Mouse (Mus musculus) heart, adult 8-10 months (tissue): ENCODE measurements around the gene Itsn2. TPM values are rescaled to one million over a fixed set of nuclear protein-coding genes. Genes with fewer than 3 reads are reported as not detected.
"Not testable (repeated sequence)": the region's sequence is repeated elsewhere in the genome, so short reads cannot be mapped to it uniquely, and the experiment has no call there.

Experiments used
- DNase-seq: peaks from one replicate; pipeline ENCODE4 v3.0.0; 2022; ENCODE audit warnings: low spot score
- total RNA-seq, 4 experiments: library from RNA; stranded (reverse); gene quantifications; 2 replicates each; pipeline ENCODE4 v1.2.4; 2022

The Itsn2 gene
- total RNA-seq, 4 experiments from 2014 or later: 37.7 to 43.4 (median 42.4) TPM

DNA sequence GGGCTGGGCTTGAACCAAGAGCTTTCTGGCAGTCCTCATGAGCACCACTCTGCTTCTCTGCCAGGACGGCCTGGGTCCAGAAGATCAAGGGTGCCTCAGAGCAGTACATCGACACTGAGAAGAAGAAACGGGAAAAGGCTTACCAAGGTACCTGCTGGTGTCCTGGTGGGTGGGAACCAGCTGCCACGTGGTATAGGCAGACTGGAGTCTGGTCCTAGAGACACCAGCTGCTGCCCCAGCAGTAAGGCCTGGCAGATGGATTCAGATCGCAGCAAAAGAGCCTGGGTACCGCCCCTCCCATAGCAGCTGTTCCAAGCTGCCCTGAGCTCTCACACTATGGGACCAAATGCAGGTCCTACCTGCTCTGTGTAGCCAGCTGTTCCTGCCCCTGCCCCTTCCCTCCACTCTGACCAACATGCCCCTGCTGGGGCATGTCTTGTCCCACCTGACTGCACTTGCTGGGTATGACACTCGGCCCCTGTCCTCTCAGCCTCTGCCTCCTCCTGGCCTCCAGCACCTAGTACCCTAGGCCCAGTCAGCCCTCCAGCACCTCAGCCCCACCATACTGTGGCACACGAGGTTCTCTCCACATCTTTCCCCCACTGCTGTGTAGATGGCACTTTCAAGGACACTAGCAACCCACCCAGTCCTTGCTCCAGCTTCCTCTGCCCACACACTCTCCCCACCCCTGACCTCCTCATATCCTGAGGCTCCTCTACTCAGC is 116.6 kb downstream of the Itsn2 start:
- DNase-seq: no peak

DNA sequence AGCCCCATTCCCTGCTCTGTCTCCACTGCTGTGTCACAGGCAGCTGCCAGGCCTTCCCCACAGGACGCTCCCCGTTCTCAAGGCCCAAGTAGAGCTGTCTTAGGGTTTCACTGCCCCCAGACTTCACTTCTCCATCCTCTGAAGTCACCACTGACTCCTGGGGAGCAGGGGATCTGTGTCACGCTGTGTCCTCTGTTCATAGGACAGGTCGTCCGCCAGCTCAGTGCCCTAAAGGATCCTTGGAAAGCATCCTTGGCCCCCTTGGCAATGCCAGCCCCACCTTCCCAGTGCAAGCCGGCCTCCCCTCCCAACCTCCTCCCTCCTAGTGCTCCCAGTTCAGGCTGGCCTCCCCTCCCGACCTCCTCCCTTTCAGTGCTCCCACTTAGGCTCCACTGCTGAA is 117.5 kb downstream of the Itsn2 start:
- no peak for DNase-seq

DNA sequence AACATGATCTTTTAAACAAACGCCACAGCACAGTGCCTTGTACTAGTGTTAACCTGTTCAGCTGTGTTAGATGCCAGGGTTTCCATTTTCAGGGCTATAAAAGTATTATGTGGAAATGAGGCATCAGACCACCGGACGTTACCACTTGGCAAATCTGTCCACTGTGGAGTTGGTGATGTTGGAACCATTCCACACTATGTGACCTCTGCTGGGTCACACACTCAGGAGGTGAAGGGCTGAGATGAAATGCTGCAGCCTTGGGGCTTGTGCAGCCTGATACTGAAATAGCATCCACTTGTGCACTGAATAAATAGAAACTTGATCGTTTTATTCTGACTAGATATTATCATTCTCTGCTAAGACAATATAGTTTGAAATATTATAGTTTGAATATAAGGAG is 120.9 kb downstream of the Itsn2 start:
- no peak for DNase-seq

DNA sequence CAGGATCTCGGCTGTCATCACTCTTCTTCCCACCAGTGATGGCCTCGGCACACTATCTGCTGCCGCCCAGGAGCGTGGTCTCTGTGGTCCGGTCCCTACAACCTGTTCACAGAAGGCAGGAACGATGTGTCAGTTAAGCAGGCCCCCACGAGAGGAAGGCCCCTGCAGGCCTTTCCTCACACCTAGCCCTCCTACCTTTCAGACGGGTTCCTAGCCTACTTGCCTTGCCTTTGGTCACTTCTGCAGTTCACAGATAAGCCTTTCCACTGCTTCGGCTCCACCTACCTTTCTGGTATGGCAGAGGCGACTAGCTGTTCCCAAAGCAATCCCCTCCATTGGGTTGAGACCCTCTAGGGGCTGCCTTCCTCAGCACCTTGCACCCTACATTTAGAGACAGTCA is 123.2 kb downstream of the Itsn2 start:
- DNase-seq: no peak

DNA sequence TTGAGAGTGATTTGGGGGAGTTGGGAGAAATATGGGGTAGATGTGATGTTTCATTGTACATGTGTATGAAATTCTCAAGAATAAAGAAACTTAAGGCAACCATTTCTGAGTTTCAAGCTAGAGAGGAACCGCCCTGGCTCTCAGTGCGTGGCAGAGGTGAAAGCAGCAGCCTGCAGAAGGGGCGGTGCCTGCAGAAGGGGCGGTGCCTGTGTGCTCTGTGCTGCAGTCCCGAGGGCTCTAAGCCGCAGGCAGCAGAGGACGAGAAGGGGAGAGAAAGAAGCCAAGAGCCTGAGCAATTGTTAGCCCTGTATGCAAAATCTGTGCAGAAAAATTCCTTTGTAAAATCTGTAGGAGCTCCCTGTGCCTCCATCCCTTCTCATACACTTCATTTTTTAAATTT is 125.0 kb downstream of the Itsn2 start:
- no peak for DNase-seq

DNA sequence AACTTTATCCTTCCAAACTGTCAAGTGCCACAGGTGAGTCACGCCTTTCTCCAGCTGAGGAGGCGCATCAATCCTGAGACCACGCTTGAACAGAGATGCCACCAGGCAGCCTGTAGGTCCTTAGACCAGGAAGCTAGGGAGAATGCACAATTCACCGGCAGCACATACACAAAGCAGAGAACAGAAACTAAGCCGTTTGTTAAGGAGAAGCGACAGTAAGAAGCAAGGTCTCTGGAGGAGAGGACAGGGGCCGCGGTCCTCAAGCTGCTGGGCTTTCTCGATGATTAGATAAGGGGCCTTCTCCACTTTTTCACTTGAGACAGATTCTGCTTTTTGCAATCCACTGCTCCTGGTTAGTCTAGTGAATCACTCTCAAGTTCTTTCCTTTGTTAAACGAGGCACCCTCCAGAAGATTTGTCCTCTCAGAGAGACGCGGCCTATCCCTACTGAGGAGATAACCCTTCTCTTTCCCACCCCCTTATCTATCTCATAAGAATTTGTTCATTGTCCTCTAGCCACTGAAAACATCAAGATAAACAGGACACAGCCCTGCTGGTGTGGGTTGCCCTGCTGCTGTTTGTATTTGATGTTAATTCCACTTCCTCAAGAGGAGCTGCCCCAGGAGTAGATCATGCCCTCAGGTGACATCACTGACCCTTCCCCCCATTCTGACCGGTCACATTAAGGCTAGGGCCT is 126.8 kb downstream of the Itsn2 start:
- DNase-seq: no peak

DNA sequence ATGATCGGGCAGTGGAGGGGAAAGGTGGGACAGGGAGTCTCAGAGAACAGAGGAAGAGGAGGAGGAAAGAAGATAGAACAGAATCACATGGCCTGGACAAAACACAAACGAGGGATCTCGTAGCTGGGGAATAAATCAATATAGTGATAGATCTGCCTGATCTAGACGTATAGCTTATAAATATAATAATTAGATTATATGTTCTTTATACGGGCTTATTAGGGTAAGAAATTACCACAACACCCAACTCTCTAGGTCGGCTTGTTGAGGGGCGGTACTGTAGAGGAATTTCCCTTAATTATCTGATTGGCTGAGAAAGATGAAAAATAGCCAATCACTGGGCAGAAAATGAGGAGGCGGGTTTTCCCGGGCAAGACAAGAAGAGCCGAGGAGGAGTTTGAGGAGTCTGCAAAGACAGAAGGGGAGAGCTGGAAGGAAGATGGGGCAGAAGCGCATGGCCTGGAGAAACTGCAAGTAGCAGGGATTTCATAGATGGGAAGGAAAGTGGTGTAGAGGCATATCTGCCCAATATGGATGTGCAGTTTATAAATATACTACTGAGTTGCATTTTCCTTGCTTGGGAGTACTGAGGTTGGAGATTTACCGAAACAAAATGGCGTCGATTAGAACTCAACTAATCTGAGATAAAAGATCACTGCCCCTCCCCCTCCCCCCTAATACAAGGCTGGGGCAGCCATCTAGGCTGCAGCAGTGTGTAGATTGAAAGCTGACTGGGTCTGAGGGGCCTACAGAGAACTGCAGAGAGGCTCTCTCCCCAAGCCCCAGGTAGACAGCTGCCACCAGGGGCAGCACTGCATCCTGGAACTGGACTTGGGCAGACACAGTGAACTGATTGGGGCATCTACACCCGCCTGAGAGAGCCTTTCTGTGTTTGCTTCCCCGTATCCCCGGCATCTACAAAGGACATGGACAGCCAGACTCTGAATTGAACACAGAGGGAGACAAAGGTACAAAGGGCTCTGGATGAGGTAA is 127.6 kb downstream of the Itsn2 start:
- no peak for DNase-seq

DNA sequence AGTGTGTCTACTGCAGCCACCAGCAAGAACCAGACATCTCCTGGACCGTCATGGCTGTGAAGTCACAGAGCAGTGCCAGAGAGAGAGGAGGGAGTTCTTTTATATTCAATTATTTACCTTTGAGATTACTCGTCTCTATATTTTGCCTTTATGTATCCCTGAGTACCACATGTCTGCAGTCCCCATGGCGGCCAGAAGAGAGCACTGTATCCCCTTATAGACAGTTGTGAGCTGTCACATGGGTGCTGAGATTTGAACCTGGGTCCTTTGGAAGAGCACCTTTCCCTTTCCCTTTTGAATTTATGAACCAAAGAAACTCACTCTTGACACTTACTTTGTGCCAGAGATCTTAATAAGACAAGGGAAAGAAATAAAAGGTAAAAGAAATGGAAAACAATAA is 136.7 kb downstream of the Itsn2 start:
- no peak for DNase-seq

DNA sequence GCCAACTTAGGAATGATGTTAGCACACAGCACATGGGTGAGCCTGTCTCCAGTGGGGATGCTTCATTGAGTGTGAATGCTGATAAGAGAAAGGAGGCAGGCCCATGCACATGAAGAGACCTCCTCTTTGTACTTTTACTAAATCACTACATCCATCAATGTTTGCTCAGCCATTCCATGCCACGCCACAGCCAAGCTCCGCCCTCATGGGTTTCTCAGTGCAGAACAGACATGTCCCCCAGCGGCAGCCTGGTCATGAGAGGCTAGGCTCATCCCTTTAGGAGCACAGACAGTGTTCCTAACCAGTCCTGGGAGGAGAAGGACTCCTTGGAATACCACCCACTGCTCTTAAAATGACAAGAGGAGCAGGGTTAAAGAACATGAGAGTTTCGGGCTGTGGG is 139.2 kb downstream of the Itsn2 start:
- no peak for DNase-seq

DNA sequence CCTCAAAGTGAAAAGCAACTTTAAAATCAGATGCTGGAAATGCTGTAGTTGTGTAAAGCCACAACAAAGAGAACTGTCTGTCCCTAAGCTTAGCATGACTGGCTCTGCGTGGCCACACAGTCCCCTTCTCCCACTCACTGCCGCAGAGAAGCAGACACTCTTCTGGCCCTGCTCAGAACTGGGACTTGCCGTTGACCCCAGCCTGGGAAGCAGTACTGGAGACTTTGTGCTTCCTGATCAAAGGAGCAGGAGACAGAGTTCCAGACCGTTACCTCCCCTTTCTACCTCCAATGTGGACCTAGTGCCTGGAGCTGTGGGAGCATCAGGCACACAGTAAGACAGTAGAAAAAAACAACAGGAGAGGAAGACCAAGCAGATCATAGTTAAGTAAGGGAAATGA is 139.9 kb downstream of the Itsn2 start:
- DNase-seq: no peak

DNA sequence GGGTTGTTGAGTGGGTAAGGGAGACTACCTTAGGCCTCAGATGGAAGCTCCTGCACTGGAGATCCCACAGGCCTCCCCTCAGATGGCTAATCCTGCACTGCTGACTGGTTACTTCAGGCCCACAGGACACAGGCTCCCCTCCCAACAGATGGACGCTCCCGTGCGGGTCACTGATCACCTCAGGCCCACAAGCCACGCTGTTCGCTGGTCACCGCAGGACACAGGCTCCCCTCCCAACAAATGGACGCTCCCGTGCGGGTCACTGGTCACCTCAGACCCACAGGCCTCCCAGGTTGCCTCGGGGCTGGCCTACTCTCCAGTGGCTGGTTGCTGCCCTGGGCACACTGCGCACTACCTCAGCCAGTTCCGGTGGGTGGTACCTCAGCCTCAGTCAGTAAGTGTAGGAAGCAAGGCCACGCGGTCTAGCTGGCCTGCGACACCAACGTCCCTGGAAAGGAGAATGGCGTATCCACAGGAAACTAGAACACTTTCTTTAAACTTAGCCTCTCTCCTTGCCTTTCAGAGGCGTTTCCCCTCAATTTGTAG is 145.7 kb downstream of the Itsn2 start, which contains the start of gene Fam228a:
Fam228a (minus strand) TSS at position 400 of the 546 bp plus-strand sequence.
- DNase-seq: no peak

DNA sequence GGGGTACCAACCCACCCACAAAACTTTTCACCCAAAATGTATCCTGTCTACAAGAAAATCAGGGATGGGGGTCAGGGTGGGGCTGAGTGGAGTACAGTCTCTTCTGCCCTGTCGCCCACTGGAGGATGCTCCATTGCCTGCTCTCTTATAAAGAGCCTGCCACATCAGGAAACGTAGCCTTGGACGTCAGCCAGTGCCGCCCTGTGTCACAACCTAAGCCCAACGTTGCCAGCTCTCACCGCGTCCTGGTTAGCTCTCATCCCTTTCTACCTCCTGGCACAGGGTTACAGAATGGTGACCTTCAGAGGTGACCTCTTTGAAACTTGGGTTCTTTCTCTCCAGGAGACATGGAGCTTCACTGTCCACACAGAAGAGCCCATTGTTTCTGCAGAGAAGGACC is 148.4 kb downstream of the Itsn2 start:
- DNase-seq: no peak

DNA sequence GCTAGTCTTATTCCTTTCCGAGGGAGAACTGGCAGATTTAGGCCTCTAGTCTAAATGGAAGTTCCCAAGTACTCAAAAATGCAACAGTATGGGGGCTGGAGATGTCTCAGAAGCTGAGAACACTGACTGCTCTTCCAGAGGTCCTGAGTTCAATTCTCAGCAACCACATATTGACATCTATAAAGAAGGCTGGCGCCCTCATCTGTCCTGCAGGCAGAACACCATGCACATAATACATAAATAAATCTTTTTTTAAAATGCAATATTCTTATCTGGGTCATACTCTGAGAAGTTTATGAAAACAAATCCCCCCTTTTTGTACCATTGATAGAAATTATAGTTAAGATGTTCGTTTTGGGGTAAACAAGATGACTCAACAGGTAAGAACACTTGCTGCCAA is 149.7 kb downstream of the Itsn2 start:
- DNase-seq: no peak

DNA sequence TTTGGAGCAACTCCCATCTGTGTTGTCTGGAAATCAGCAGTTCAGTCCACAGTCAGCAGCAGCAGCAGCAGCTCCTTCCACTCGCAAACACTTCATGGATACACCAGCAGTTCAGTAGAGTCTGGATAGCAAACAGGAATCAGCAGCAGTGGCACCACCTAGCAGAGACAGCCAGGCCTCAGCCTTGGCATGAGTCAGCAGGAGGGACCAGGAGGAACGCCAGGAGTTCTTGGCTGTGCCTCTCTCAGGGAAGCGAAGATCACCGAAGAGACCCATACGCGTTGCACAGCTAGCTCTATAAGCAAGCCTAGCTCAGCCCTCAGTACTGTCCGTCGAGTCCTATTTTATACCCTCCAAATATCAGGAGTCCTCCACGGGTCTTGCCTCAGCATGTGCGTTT is 152.0 kb downstream of the Itsn2 start:
- DNase-seq: peak; percentile 20

DNA sequence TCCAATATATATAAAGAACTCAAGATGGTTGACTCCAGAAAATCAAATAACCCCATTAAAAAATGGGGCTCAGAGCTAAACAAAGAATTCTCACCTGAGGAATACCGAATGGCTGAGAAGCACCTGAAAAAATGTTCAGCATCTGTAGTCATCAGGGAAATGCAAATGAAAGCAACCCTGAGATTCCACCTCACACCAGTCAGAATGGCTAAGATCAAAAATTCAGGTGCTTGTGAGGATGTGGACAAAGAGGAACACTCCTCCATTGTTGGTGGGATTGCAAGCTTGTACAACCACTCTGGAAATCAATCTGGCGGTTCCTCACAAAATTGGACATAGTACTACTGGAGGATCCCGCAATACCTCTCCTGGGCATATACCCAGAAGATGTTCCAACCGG is 162.0 kb downstream of the Itsn2 start:
- not testable (repeated sequence) for DNase-seq

DNA sequence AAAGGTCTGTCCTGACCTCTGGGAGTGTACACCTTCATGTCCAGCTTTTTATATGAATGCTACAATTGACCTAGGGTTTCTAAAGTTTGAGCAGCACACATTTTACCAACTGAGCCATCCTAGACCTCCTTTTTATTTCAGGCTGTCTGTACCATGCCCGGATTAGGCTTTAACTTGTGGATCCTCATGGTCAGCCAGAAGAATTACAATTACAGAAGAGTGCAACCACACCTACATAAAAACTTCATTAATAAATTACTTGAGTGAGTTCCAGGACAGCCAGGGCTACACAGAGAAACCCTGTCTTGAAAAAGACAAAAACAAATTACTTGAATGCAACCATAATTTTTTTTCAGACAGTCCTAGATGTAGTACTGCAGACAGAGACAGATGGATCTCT is 164.6 kb downstream of the Itsn2 start:
- no peak for DNase-seq

Other genes starting within 250 kb of the Itsn2 start
- 10 to 100 TPM; 28.7 to 31.0 (median 29.4) TPM for gene Ncoa1, start 115.5 kb upstream of the Itsn2 start, total RNA-seq
- not detected for gene Gm3625, start 289 bp downstream of the Itsn2 start, total RNA-seq
- under 1 TPM; 0.11 to 0.50 (median 0.19) TPM for gene Fam228a, start 145.8 kb downstream of the Itsn2 start, total RNA-seq
- gene Pfn4, start 176.4 kb downstream of the Itsn2 start, total RNA-seq: 1 to 10 TPM; 2.2 to 5.0 (median 2.9) TPM
- 1 to 10 TPM; 5.9 to 7.6 (median 7.3) TPM for gene Fam228b, start 176.6 kb downstream of the Itsn2 start, total RNA-seq
- 10 to 100 TPM; 44.3 to 55.8 (median 47.9) TPM for gene Sf3b6, start 224.9 kb downstream of the Itsn2 start, total RNA-seq
- gene Fkbp1b, start 249.0 kb downstream of the Itsn2 start, total RNA-seq: under 1 TPM; 0.27 to 0.95 (median 0.67) TPM